Mouse (Mus musculus) brain, embryonic 14.5 days (tissue): ENCODE measurements around the gene Cdc37. TPM values are rescaled to one million over a fixed set of nuclear protein-coding genes. Genes with fewer than 3 reads are reported as not detected.

ENCODE experiments used
- DNase-seq: peaks from one replicate; pipeline ENCODE4 v3.0.0-alpha.2; 2011; ENCODE audit warnings: low read depth
- CTCF ChIP-seq: fragments of 200-500 bp; IDR thresholded peaks from 2 replicates; pipeline ENCODE4 v1.5.1; 2012; ENCODE audit warnings: inconsistent platforms, mild to moderate bottlenecking, moderate library complexity, borderline replicate concordance; ENCODE audit not compliant: insufficient read depth, insufficient read length; ENCODE audit errors: extremely low read depth
- POLR2A ChIP-seq: fragments of 200-500 bp; IDR thresholded peaks from 2 replicates; pipeline ENCODE4 v1.6.1; 2012; ENCODE audit warnings: mild to moderate bottlenecking, inconsistent platforms, borderline replicate concordance; ENCODE audit not compliant: poor library complexity, insufficient read depth, insufficient read length, severe bottlenecking; ENCODE audit errors: extremely low read depth
- polyA plus RNA-seq: library from polyadenylated mRNA; depleted of rRNA; stranded (reverse); fragments of >200 nt; gene quantifications from 2 replicates; pipeline ENCODE4 v1.2.3, GENCODE M21; 2012

The Cdc37 gene
- polyA plus RNA-seq, 1 experiment: 182 TPM

DNA sequence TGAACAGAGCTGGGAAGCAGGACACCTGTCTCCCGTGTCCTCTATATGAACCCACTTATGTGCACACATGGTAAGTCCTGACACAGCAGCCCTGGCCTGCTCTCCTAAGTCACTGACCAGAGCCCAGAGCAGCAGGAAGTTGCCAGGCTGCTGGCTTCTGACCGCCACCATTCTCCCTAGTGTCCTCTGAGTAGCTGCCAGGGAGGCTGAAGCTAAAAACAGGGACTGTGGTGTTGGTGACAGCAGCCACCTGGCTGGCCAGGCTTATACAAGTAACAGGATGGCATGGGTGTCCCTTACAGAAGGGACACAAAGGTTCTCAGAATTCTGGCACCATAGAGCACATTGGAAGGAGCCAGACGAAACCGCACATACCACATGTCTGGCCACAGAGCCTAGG, 4.4 kb downstream of the Cdc37 start:
- no peak for DNase-seq
- TF ChIP-seq POLR2A: no peak
- no peak for TF ChIP-seq CTCF

DNA sequence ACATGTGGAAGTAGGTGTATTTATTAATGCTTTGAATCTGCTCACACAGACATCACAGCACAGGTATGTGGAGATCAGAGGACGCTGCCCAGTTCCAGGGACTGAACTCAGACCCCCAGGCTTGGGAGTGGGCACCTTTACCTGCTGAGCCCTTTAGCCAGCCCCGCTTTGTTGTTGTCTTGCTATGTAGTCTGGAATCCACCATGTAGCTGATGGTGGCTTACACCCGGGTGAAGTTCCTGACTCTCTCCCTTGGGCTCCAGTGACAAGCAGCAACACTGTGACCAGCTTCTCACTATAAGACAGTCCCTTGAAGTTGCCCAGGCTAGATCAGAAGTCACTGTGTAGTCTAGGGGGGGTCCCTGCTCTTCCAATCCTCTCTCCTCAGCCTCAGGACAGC, 5.4 kb downstream of the Cdc37 start:
- TF ChIP-seq POLR2A: no peak
- TF ChIP-seq CTCF: no peak
- DNase-seq: no peak

DNA sequence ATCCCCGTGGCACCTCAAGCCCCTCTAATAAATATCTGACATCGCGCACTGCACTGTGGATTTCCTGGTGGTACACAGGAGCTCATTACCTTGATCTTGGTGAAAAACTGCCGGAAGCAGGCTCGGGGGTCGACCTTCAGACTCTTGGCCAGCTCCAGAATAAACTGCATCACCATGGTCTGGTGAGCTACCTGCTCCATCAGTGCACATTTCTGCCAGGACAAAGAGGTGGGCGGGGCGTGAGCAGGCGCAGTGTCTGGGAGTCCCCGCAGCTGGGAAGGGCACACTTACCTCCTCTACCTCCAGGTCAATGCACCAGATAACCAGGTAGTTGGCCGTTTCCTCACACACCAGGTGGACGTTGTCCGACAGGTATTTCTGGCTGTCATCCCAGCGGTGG, 7.9 kb downstream of the Cdc37 start:
- DNase-seq: no peak
- TF ChIP-seq CTCF (no peak), POLR2A (no peak)

DNA sequence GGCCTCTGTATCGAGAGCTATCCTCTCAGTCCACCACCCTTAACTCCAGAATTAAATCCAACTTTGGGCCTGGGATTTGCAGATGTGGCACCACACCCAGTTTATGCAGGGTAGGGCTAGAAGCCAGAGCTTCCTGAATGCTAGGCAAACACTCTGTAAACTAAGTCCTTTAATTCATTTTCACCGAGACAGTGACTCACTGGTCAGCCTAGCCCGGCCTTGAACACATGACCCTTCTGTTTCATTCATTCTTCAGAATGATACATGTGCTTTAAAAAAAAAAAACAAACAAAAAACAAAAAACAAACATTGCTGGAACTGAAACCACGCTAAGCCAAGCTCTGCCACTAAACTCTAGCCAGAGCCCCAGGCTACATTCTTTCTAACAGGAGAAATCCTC, 11.4 kb downstream of the Cdc37 start:
- DNase-seq: no peak
- TF ChIP-seq POLR2A: no peak
- TF ChIP-seq CTCF: no peak

DNA sequence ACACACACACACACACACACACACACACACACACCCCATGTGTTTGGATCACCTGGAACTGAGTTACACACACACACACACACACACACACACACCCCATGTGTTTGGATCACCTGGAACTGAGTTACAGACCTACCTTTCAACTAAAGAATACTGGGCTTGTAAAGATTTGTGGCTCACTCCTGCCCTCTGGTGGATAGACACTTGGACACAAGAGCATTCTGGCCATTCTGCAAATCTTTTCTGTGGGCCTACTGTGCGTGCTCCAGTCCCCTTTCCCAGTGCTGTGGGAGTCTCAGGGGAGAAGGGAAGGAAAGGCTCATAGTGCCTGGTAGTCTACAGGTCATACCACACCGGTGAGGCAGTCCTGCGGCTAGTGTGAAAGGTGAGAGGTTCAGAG, 12.6 kb downstream of the Cdc37 start:
- peak; percentile 73 for DNase-seq
- TF ChIP-seq CTCF (peak; percentile 64; the same call in 1 of the 2 replicates), POLR2A (no peak)

DNA sequence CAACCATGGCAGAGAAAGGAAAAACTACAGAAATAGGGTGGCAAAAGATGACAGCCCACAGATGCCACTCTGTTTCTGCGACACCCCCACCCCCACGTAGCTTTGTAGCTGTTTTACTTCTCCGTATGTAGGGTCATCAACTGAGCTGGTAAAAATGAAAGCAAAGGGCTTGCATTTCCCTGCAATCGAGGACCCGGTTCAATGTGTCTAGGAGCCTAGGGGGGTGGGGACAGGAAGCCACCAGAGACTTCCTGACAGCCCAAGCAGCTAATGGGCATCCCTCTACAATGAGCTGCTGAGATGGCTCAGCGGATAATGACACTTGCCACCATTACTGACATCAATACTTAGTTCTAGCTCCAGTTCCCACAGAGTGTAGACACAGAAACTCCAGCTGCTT, 13.4 kb downstream of the Cdc37 start:
- no peak for DNase-seq
- TF ChIP-seq POLR2A (no peak), CTCF (no peak)

DNA sequence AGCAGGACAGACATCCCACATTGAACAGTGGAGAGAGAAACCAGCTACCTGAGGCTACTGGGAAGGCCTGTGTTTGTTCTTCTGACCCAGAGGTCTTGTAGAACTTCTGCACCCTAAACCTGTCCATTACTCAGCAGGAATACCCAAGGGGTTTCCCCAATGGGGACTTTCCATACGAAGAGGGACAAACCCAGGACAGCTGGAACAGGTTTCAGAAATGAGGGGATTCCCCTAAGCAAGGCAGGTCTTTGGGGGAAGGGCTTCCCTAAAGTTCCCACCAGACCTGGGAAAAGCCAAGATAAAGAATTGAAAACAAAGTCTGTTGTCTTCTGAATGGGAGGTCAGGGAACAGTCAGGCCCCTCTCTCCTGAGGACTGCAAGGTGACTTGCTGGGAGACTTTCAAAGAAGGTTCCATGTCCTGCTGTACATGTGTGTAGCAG, 13.8 kb downstream of the Cdc37 start:
- no peak for DNase-seq
- TF ChIP-seq POLR2A: no peak
- TF ChIP-seq CTCF: no peak

DNA sequence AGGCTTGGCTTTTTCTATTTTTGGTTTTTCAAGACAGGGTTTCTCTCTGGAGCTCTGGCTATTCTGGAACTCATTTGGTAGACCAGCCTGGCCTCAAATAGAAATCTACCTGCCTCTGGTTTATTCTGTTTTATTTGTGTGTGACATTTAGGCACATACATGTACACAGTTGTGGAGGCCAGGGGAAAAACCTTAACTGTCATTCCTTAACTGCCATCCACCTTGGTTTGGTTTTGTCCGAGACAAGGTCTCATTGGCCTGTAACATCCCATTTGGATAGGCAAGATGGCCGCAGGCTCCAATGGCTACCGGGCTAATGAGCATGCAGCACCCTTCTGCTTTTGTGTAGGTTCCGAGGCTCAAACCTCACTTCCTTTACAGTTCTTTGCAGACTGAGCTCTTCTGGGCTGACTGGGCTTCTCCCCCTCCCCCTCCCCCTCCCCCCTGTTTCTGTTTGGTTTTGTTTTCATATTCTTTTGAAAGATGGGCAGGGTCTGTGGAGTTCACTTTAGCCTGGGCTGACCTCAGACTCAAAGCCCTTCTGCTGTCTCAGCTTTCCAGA, 14.4 kb downstream of the Cdc37 start:
- no peak for DNase-seq
- TF ChIP-seq CTCF: no peak
- no peak for TF ChIP-seq POLR2A

DNA sequence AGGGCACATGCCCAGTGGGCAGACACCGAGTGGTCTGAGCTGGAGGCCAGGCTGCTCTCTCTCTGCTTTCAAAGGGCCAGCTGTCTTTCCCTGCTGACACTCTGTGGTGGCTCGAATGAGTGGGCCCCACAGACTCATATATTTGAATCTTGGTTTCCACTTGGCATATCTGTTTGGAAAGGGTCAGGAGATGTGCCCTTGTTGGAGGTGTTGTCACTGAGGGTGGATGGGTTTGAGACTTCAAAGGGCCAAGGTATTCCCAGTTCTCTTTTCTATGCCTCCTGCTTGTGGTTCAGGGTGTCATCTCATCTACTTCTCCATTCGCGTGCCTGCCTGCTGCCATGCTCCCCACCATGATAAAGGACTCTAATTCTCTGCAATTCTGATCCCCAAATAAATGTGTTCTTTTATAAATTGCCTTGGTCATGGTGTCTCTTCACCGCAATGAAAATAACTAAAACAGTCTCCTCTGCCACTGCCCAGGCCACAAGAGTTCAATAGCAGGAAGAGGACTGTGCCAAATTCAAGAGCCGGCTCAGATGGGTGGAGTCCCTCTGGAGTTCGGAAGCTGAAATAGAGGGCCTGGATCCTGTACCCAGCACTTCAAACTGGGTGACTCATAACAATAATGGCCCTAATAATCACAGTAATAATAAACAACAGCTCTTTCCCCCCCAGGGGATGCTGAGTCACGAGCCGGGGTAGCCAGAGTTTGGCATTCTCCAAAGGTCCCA, 15.0 kb downstream of the Cdc37 start:
- TF ChIP-seq CTCF (no peak), POLR2A (no peak)
- no peak for DNase-seq

DNA sequence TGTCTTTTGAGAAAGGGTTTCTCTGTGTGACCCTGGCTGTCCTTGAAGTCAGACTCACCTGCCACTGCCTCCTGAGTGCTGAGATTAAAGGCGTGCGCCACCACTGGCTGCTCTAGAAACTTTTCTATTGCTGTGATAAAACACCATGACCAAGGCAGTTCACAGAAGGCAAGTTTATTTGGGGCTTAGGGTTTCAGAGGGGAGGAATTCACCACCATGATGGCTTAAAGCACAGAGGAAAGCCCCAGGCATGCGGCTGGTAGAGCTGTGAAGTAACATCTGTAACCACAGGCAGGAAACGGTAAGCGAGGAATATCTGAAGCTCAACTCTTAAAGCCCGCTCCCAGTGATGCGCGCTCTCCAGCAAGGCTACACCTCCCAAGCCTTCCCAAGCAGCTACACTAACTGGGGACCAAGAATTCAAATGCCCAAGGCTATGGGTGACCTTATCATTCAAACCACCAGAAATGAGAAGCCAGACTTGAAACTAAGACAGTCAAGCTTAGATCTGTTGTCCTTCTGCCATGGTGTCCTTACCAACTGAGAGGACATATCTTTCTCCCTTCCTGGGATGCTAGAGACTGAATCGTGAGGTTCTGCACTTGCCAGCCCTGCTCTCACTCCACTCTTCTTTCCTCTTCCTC, 16.6 kb downstream of the Cdc37 start:
- no peak for DNase-seq

DNA sequence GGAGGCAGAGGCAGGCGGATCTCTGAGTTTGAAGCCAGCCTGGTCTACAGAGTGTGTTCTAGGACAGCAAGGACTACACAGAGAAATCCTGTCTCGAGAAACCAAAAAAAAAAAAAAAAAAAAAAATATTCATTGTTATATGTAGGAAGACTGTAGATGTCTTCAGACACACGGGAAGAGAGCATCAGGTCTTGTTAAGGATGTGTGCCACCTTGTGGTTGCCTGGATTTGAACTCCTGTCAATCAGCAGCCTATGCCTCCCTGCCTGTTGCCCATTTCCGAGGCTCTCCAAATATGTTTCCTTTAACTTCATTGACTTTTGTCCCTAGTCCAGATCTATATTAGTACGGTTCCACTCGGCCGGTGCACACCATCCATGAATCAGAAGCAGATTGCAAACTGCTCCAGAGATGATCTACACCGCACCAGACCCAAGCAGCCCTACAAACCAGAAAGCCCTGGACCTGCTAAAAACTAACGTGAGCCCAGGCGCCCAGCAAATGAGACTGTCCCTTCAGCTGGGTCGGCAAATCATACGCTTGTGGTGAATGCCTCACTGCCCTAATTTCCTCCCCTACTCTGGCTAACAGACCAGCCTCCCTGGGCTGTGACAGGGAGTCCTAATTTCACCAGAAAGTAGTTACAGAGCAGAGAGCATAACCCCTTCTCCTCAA, 17.5 kb downstream of the Cdc37 start:
- DNase-seq: peak; percentile 39
- TF ChIP-seq POLR2A (no peak), CTCF (no peak; the same call in 1 of the 2 replicates)

More for the DNA sequence above, 16.6 kb downstream of the Cdc37 start:
- TF ChIP-seq POLR2A (no peak), CTCF (no peak)
